Mouse (Mus musculus) forebrain, embryonic 10.5 days (tissue): ENCODE data around the gene 4933402J07Rik. TPM values are rescaled to one million over a fixed set of nuclear protein-coding genes. Genes with fewer than 3 reads are reported as not detected.

Experiments
- DNase-seq: peaks from one replicate; pipeline ENCODE4 v3.0.0-alpha.2; 2017; ENCODE audit warnings: low spot score; ENCODE audit errors: extremely low spot score
- H3K27ac ChIP-seq: fragments of 300-500 bp; sonication (generic); 2 replicates; pipeline ENCODE4 v1.5.1; 2016; ENCODE audit warnings: mild to moderate bottlenecking
- H3K27me3 ChIP-seq: fragments of 300-500 bp; sonication (generic); 2 replicates; pipeline ENCODE4 v1.6.1; 2016; ENCODE audit warnings: mild to moderate bottlenecking; ENCODE audit not compliant: poor library complexity, severe bottlenecking
- H3K36me3 ChIP-seq: fragments of 300-500 bp; sonication (generic); replicated peaks from 2 replicates; pipeline ENCODE4 v1.6.1; 2016; ENCODE audit warnings: mild to moderate bottlenecking, moderate library complexity
- H3K4me1 ChIP-seq: fragments of 300-500 bp; sonication (generic); 2 replicates; pipeline ENCODE4 v1.6.1; 2016
- H3K4me3 ChIP-seq: fragments of 300-500 bp; sonication (generic); 2 replicates; pipeline ENCODE4 v1.5.1; 2016; ENCODE audit warnings: mild to moderate bottlenecking, moderate library complexity
- H3K9me3 ChIP-seq: fragments of 300-500 bp; sonication (generic); 2 replicates; pipeline ENCODE4 v1.6.1; 2016; ENCODE audit warnings: mild to moderate bottlenecking, moderate library complexity
- WGBS: fragments of 180-500 bp; shearing (Covaris S2); methylation state at CpG from one replicate; pipeline ENCODE4 v1.1.7; 2016; 5-methylcytosine and 5-hydroxymethylcytosine counted together
- polyA plus RNA-seq: library from polyadenylated mRNA; unstranded; fragments of >200 nt; fragmentation: Nextera tagmentation; extraction: Ambion mirVana; gene quantifications from 2 replicates; pipeline ENCODE4 v1.2.1, GENCODE M21; 2016

Gene 4933402J07Rik
- polyA plus RNA-seq, 1 experiment from 2014 or later = not detected

DNA sequence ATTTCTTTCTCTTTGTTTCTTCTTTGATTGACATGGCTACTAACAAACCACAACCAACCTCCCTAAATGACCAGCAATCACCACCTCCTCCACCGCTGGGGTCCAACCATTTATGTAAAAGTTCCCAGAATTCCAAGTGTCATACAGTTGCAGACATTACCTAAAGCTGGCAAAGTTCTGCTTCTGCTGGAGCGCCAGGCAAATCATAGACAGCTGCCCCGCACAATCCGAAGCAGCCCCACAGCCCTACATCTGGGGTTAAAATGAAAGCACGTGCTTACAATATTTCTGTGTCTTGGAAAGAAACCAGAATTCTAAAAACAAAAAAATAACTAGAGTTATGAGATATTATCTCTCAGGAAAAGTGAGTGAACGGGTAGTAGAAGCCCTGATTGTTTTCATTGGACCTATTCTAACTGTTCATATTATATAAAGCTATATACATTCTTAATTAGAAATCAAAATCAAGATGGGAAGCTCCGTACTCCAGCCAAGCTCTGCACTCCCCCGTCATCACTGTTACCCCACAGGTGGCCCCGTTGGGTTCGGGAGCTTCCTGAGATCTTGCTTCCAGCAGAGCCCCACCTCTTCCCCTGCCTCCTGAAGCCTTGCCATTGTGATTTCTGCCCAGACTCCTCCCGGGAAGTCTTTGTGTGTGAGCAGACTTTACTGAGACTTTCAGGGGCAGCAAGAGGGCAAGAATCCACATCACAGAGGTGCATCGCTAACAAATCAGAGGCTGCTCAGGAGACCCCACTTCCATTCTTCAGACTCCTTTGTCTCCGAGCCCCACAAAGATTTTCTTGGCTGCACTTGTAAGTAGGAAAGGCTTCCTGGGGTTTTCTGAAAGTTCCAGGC is 6.3 kb downstream of the 4933402J07Rik start:
- peaks cover 19% of the 10 kb centered on the region for H3K4me1 ChIP-seq
- H3K9me3 ChIP-seq = no peaks in the 10 kb centered on the region
- H3K4me3 ChIP-seq = peak overlapping the region; percentile 46
- peak overlapping the region; percentile 79 for H3K27ac ChIP-seq
- peak; percentile 45 for DNase-seq
- 32% methylated on average over 13 of the region's 13 CpGs for WGBS
- H3K27me3 ChIP-seq = peaks cover 12% of the 10 kb centered on the region; the same call in 1 of the 2 replicates
- no peaks in the 10 kb centered on the region for H3K36me3 ChIP-seq

DNA sequence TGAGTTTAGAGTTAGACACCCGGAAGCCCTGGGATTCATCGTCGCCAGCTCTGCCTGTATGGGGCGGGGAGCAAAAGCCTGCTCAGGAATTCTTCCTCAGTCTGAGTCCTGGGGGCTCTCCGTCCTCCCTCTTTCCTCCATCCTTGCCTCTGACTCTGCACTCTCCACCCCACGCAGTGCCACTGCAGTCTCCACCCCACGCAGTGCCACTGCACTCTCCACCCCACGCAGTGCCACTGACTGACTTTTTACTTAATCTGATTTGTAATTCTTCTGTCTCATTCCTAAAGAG is 6.9 kb downstream of the 4933402J07Rik start:
- Histone ChIP-seq H3K4me3 (peak overlapping the region; percentile 46), H3K27me3 (peaks cover 12% of the 10 kb centered on the region; the same call in 1 of the 2 replicates), H3K9me3 (no peaks in the 10 kb centered on the region), H3K27ac (peak overlapping the region; percentile 79), H3K36me3 (no peaks in the 10 kb centered on the region), H3K4me1 (peaks cover 19% of the 10 kb centered on the region)
- DNase-seq = no peak
- 1% methylated on average over 8 of the region's 8 CpGs for WGBS

DNA sequence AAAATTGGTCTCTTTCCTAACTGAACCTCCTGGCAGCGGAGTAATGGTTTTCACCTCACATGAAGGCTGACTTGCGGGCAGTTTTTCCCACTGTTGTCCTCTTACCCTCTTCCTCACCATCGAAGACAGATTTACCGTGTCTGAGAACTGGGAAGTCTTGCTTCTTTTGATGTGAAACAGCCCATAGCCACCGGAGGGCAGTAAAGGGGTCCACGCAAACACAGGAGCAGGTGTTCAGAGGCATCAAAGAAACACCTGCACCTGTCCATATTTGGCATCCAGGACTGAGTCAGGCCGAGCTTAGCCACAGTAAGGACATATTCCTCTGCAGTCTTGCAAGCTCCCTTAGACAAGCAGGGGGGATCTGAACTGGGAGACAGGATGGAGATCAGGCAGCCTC is 7.2 kb downstream of the 4933402J07Rik start:
- Histone ChIP-seq H3K36me3 (no peaks in the 10 kb centered on the region), H3K4me1 (peaks cover 19% of the 10 kb centered on the region)
- DNase-seq = peak; percentile 32

DNA sequence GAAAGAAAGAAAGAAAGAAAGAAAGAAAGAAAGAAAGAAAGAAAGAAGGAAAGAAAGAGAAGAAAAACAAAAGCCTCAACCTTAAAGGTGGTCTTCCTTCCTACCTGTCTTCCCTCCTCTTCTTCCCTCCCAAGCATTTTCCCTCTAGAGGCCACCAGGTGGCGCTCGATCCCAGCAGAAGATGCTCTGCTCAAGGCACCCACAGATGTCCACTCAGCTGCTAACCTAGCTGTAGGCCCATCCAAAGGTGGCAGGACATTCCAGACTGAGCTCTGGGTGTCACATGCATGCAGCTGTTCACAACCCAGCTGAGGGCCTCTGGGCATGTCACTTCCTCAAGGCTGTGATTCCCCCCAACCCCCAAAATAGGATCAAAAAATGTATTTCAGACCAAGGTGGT is 30.6 kb downstream of the 4933402J07Rik start:
- DNase-seq = peak; percentile 76
- 0% methylated on average over 2 of the region's 2 CpGs for WGBS
- Histone ChIP-seq H3K4me3 (no peak overlapping the region), H3K9me3 (no peaks in the 10 kb centered on the region), H3K27me3 (no peaks in the 10 kb centered on the region), H3K27ac (no peak overlapping the region), H3K4me1 (0 out of 2 replicates have a peak, but pooled peaks cover 4% of the 10 kb centered on the region), H3K36me3 (no peaks in the 10 kb centered on the region)

More for the DNA sequence above, 7.2 kb downstream of the 4933402J07Rik start:
- Histone ChIP-seq H3K27me3 (peaks cover 12% of the 10 kb centered on the region; the same call in 1 of the 2 replicates), H3K4me3 (peak overlapping the region; percentile 46), H3K27ac (peak overlapping the region; percentile 79), H3K9me3 (no peaks in the 10 kb centered on the region)
- 10% methylated on average over 7 of the region's 7 CpGs for WGBS

DNA sequence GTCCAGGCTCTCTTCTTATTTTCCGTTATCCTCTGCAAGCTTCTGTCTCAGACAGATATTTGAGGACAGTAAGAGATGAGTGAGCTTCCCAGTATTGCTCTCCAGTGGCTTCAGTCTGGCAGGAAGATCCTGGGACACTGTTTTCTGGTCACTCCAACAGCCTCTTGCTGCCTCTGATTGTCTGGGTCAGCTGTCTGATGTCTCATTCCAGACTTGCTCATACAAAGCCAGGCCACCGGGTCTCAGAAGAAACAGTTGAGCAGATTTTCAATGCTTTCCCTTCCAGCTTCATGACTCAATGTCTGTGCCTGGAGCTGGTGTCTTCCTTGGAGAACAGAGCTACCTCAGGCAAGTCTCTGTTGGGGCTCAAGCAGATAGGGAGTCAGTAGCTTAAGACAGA is 39.1 kb downstream of the 4933402J07Rik start:
- H3K27me3 ChIP-seq = peaks cover 17% of the 10 kb centered on the region
- 84% methylated on average over 2 of the region's 2 CpGs for WGBS
- DNase-seq = no peak
- H3K36me3 ChIP-seq = no peaks in the 10 kb centered on the region
- peaks cover 9% of the 10 kb centered on the region for H3K4me1 ChIP-seq
- H3K9me3 ChIP-seq = no peaks in the 10 kb centered on the region
- H3K27ac ChIP-seq = no peak overlapping the region
- no peak overlapping the region for H3K4me3 ChIP-seq

DNA sequence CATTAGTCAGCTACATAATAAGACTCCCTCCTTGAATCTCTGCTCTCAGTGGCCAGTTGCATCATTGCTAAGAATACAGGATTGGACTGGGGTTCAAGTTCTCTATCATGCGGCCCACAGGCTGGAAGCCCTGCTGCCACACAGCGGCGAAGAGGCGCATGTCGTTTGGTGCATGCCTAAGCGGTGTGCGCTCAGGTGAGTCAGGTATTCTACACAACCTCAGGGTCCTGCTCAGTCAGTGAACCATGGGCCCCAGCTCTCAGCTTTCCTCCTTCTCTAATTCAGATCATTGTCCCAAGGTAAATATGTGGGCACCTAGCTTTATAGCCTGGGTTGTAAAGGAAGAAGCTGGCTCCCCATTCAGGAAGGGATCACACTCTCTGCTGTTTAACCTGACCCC is 45.5 kb downstream of the 4933402J07Rik start:
- no peak for DNase-seq
- no peaks in the 10 kb centered on the region for H3K9me3 ChIP-seq
- 0 out of 2 replicates have a peak, but pooled peaks cover 5% of the 10 kb centered on the region for H3K27me3 ChIP-seq
- no peaks in the 10 kb centered on the region for H3K4me1 ChIP-seq
- 96% methylated on average over 7 of the region's 7 CpGs for WGBS
- no peak overlapping the region for H3K27ac ChIP-seq
- H3K4me3 ChIP-seq = no peak overlapping the region
- no peaks in the 10 kb centered on the region for H3K36me3 ChIP-seq

DNA sequence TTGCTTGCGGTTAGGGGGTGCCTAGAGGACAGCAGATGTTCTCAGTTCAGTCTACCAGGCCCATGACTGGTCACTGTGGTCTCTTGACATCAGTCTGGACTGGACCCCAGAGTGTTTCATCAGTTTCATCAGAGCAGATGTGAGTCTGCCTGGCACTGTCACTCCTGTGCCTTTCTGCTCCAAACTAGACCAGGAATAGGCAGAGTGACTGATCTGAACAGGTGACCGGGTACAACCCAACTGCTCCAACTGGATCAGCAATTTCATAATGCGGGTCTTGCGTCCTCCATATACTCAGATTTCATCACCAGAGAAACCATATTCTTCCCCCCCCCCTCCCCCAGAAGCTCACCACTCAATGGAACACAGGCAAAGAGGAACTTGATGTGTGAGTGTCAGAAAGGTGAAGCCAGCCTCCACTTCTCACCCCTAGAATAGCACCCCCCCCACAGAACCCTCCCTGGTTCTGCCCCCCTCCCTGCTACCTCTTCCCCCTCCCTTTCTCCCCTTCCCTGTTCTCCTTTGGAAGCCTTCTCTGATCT is 46.1 kb downstream of the 4933402J07Rik start:
- no peaks in the 10 kb centered on the region for H3K9me3 ChIP-seq
- H3K27ac ChIP-seq = no peak overlapping the region
- no peaks in the 10 kb centered on the region for H3K4me1 ChIP-seq
- 87% methylated on average over 4 of the region's 4 CpGs for WGBS
- H3K27me3 ChIP-seq = 0 out of 2 replicates have a peak, but pooled peaks cover 8% of the 10 kb centered on the region
- no peak for DNase-seq
- H3K36me3 ChIP-seq = no peaks in the 10 kb centered on the region
- H3K4me3 ChIP-seq = no peak overlapping the region

DNA sequence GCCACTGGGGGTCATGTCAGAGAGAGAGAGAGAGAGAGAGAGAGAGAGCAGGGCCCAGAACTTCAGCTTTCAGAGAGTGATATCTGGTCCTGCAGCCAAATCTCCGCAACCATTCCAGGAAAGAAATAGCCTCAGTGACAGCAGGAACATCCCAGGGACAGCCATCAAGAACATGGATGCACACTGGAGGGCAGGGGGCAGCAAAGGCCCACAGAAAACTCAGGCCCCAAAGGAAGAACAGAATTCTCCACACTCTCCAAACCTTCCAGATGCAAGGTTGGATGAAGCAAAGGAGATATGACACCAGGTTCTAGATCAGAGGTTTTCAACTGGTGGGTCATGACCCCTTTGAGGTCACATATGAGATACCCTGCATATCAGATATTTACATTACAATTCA is 50.0 kb downstream of the 4933402J07Rik start:
- 96% methylated on average over 1 of the region's 1 CpGs for WGBS

DNA sequence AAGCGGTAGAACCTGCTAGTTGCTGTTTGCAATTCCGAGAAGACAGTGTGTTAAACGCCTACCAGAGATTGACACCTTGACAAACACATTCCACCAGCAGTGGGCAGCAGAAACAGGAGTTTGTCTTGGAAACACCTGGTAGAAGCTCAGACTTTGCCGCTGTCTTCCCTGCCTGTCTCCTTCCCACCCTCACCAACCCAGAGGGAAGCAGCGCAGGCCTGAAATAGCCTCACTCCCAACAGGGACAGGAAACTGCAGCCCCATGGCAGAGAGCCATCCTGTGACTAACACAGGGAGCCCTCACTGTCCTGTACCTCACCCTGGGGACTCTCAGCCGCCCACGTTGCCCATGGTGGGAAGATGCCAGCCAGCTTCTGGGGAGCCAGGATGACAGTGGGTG is 55.5 kb downstream of the 4933402J07Rik start:
- 65% methylated on average over 7 of the region's 7 CpGs for WGBS
- no peak for DNase-seq
- H3K4me3 ChIP-seq = no peak overlapping the region

More for the DNA sequence above, 50.0 kb downstream of the 4933402J07Rik start:
- H3K27ac ChIP-seq = no peak overlapping the region
- H3K9me3 ChIP-seq = no peaks in the 10 kb centered on the region
- H3K4me1 ChIP-seq = peaks cover 9% of the 10 kb centered on the region
- DNase-seq = no peak
- peaks cover 24% of the 10 kb centered on the region; the same call in 1 of the 2 replicates for H3K27me3 ChIP-seq
- no peaks in the 10 kb centered on the region for H3K36me3 ChIP-seq
- no peak overlapping the region for H3K4me3 ChIP-seq

DNA sequence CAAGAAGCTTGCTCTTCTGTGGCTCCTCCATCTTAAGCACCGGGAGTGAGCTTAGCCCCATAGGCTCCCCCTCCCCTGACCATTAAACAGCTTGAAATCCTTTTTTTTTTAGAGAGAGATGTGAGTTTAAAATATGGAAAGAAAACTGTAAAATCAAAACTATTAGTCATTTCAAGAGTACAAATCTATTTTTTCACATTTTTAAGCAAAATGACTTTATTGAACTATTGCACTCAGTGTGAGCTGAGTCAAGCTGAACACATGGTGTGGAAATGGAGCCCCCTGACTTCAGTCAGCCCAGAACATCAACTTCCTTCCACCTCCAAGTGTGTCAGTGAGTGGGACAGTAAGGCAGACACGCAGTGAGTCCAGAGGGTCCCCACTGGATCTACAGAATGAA is 55.9 kb downstream of the 4933402J07Rik start:
- DNase-seq = no peak
- H3K9me3 ChIP-seq = no peaks in the 10 kb centered on the region
- H3K27me3 ChIP-seq = peaks cover 18% of the 10 kb centered on the region; the same call in 1 of the 2 replicates
- no peaks in the 10 kb centered on the region for H3K36me3 ChIP-seq
- no peak overlapping the region for H3K4me3 ChIP-seq
- peaks cover 9% of the 10 kb centered on the region for H3K4me1 ChIP-seq
- WGBS = 84% methylated on average over 2 of the region's 2 CpGs
- H3K27ac ChIP-seq = no peak overlapping the region

More for the DNA sequence above, 55.5 kb downstream of the 4933402J07Rik start:
- Histone ChIP-seq H3K36me3 (no peaks in the 10 kb centered on the region), H3K27ac (no peak overlapping the region), H3K9me3 (no peaks in the 10 kb centered on the region), H3K27me3 (peaks cover 19% of the 10 kb centered on the region; the same call in 1 of the 2 replicates), H3K4me1 (peaks cover 9% of the 10 kb centered on the region)

DNA sequence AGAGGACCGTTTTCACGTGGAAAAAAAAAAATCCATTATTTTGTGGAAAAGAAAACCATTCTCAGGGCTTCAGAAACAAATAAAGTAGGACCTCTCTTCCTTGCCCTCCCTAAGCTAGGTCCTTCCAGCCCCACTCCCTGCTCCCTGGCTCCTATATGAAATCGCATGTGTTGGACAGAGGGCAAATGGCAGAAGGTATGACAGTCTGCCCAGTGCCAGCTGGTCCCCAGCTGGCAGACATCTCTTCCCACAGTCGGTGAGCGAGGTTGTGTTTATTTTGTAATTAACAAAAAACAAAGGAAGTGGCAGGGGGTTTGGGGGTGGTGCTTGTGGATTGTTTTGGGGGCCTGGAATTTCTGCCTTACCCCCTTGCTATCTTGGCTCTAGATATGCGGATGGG is 56.6 kb downstream of the 4933402J07Rik start:
- Histone ChIP-seq H3K9me3 (no peaks in the 10 kb centered on the region), H3K36me3 (no peaks in the 10 kb centered on the region), H3K27me3 (peaks cover 11% of the 10 kb centered on the region; the same call in 1 of the 2 replicates), H3K4me3 (no peak overlapping the region), H3K4me1 (peaks cover 7% of the 10 kb centered on the region), H3K27ac (no peak overlapping the region)
- no peak for DNase-seq
- 81% methylated on average over 6 of the region's 6 CpGs for WGBS

DNA sequence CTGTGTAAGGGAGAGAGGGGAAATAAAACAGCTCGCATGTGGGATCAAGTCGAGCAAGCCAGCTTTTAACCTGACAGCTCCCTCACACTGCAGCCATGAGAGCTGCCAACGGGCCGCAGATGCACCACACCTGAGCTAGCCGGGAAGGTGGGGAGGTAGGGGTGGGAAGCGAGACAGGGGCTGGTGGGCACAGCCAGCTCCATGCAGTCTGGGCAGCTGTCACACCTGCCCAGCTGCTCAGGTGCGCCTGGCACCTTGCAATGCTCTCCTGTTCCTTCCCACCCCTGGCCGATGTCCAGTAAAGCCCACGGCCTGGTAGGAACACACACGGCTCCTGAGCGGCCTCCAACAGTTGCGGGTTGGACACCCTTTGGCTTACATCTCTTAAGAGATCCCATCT is 57.5 kb downstream of the 4933402J07Rik start:
- Histone ChIP-seq H3K9me3 (no peaks in the 10 kb centered on the region), H3K4me3 (no peak overlapping the region), H3K4me1 (peaks cover 4% of the 10 kb centered on the region; the same call in 1 of the 2 replicates), H3K36me3 (no peaks in the 10 kb centered on the region), H3K27ac (no peak overlapping the region), H3K27me3 (peaks cover 2% of the 10 kb centered on the region; the same call in 1 of the 2 replicates)
- 94% methylated on average over 12 of the region's 12 CpGs for WGBS
- DNase-seq = no peak

DNA sequence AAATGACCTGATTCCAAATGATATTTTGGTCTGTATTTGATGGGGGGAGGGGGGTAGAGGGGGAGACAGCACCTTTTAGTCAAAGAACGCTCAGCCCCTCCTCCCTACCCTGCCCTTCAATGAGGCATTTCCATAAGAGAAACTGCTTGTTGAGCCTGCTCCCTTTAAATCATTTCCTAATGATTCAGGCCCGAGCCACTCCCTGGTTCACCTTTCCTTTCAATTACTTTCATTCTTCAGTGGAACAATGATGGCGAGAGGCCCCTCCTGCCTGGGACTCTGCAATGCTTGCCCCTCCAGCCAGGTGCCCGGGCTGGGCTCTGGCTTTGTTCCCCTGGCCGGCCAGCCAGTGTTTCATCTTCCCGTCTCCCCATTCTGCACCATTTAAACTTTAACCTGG is 66.0 kb downstream of the 4933402J07Rik start:
- Histone ChIP-seq H3K36me3 (no peaks in the 10 kb centered on the region), H3K4me1 (peaks cover 21% of the 10 kb centered on the region), H3K27me3 (peaks cover 9% of the 10 kb centered on the region; the same call in 1 of the 2 replicates), H3K4me3 (no peak overlapping the region), H3K9me3 (no peaks in the 10 kb centered on the region), H3K27ac (no peak overlapping the region)
- 39% methylated on average over 6 of the region's 6 CpGs for WGBS
- no peak for DNase-seq
